Mouse (Mus musculus): ENCODE data around the gene Osbpl8. TPM values are rescaled to one million over a fixed set of nuclear protein-coding genes. Genes with fewer than 3 reads are reported as not detected.
"Not testable (repeated sequence)": the region's sequence is repeated elsewhere in the genome, so short reads cannot be mapped to it uniquely, and the experiment has no call there.

Gene Osbpl8
- total RNA-seq, 2 experiments from 2014 or later = 68.3 to 69.5 TPM

DNA sequence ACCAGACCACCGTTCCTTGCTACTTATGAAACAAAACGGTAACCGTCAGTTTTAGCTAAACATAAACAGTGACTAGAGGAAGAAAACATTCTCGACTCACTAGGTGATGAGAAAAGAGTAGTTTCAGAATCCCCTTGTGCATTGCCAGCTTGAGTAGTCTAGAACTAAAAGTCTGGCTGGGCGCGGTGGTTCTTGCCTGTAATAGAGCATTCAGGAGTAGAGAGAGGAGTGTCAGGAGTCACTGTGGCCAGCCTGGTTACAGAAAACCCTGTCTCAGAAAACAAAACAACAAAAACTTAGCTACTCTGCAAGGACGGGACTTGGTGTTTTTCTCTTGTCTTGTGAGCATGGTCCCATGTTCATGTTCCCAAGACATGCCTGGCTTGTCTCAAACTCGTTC is 12.8 kb downstream of the Osbpl8 start:
- intact Hi-C loops (cut with DNase I) = no loop called here
- no peak for DNase-seq (ENCODE audit: low spot score)

- DNase-seq (ENCODE audit: low spot score) = no peak
- intact Hi-C loops (cut with DNase I) = no loop called here
These were observed 13.5 kb downstream of the Osbpl8 start for GRCm38 (mm10) chr10:111178024-111178423.

- intact Hi-C loops (cut with DNase I) = no loop called here
- DNase-seq (ENCODE audit: low spot score) = no peak
These were observed 16.1 kb downstream of the Osbpl8 start for GRCm38 (mm10) chr10:111180633-111181032.

- no peak for DNase-seq (ENCODE audit: low spot score)
- intact Hi-C loops (cut with DNase I) = no loop called here
These were observed 19.2 kb downstream of the Osbpl8 start for GRCm38 (mm10) chr10:111183634-111184270.

DNA sequence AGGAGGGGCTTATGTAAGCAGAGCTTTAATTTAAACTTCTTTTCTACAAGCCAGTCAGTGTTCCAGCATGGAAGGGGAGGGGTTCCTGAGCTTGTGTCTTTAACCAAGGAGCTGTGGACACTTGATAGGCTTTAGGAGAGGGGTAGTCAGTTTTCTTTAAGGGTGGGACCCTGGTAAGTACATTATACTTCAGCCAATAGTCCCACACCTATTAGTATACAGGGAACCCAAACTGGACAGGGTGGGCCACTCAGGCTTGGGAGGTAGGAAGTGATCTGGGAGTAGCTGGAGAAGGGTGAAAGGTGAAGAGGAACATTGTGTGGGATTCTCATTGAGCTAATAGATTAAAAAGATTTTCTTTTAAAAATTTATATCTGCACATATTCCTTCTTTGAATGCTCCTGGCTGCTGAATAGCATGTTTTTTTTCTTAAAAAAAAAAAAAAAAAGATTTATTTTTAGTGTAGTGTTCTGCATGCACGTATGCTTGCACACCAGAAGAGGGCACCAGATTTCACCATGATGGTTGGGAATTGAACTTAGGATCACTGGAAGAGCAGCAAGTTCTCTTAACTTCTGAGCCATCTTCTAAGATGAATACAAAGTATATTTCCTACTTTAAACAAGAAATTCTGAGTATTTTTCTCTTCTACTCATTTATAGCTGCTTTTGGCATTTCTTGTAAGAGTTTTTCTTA is 21.2 kb downstream of the Osbpl8 start:
- intact Hi-C loops (cut with DNase I) = no loop called here
- DNase-seq (ENCODE audit: low spot score) = no peak

DNA sequence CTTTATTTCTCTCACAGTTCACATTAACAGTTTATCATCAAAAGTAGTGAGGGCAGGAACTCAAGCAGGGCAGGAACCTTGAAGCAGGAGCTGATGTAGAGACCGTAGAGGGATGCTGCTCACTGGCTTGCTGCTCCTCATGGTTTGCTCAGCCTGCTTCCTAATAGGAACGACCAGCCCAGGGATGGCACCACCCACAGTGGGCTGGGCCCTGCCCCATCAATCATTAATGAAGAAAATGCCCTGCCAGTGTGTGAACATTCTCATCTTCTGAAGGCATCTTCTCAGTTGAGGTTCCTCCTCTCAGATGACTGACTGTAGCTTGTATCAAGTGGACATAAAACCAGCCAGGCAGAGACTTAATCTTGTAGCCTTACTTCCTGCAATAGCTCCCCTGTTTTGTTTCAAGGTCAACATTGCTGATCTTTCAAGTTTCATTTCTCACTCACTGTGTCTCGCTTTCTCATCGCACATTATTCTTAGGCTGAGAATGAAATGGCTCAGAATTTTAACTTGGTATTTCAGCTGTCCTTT is 24.5 kb downstream of the Osbpl8 start:
- DNase-seq (ENCODE audit: low spot score) = no peak
- intact Hi-C loops (cut with DNase I) = no loop called here

DNA sequence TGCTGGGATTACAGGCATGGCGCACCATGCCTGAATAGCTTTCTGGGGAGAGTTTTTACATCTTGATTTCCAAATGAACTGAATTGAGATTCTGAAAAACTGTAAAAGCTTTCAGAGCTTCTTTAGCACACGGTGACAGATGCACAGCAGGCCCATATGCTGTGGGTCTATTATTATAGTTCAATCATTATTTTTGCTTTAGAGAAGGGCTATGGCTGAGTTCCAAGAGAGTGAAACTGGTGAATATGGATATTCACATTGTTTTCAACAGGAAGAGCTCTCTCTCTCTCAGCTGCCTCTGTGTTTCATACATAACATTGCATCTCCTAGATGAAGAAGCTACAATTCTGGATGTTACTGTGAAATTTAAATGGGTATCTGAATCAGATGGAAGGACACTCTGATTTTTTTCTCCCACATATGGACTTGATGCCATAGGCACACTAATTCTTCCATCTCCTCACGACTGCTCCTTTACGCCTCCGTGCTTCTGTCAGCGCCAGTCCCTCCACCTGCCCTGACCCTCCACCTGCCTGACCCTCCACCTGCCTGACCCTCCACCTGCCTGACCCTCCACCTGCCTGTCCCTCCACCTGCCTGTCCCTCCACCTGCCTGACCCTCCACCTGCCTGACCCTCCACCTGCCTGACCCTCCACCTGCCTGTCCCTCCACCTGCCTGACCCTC is 25.7 kb downstream of the Osbpl8 start:
- DNase-seq (ENCODE audit: low spot score) = no peak
- intact Hi-C loops (cut with DNase I) = no loop called here

GRCm38 (mm10) chr10:111193536-111193935 is 29.0 kb downstream of the Osbpl8 start:
- intact Hi-C loops (cut with DNase I) = no loop called here
- DNase-seq (ENCODE audit: low spot score) = no peak

DNA sequence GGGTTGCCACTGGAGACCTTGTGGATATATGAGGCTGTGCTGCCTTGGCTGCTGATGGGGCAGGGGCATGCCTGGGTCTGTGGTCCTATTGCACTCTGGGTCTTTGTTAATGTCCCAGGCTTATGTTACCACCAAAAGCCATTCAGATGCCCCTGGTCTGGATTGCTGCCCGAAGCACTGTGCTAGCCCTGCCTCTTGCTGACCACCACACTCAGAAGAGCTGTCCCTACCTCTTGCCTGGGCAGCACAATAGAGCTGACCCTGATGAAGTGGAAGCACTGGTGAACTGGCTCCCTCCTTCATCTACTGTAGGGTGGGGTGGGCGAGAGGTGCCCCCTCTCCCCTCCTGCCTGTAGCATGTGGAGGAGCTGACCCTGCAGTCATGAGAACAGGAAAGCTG is 31.6 kb downstream of the Osbpl8 start:
- intact Hi-C loops (cut with DNase I) = no loop called here
- no peak for DNase-seq (ENCODE audit: low spot score)

- intact Hi-C loops (cut with DNase I); DNase-seq (ENCODE audit: low spot score): not testable (repeated sequence)
These were observed 34.2 kb downstream of the Osbpl8 start for GRCm38 (mm10) chr10:111198705-111199104.

DNA sequence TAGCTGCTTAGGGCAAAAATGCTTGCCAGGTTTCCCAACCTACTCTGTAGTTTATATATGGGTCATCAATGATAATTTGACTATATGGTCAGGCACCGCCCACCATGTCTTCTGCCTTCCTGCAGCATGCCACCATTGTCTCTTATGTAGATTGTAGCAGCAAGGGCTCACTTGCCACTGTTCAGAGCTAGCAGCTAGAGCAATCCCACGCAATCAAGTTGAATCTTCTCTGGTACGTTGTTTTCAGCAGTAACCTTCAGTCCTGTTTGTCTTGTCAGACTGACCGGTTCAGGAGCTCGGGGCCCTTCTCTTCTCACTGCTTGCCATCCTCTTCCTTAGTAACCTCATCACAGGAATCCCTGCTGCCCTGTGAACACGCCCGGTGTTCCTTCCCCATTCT is 36.6 kb downstream of the Osbpl8 start:
- no peak for DNase-seq (ENCODE audit: low spot score)
- intact Hi-C loops (cut with DNase I) = no loop called here

DNA sequence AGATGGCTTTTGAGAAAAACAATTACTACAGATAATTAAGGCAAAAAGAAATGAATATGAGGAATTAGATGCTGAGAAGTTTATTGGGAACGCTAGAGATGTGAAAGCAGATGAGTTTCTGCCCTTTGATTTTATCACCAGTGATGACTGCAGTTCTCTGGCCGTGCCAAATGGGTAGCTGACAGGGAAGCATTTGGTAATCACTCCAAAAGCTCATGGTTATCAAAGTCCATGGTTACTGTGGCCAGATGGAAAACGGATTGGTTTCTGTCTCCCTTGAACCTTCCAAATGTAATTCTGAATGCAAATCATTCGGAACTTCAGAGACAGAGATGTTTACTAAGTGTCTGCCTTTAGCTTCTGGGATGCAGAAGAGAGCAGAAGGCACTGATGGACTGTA is 37.1 kb downstream of the Osbpl8 start:
- no peak for DNase-seq (ENCODE audit: low spot score)
- intact Hi-C loops (cut with DNase I) = no loop called here

- DNase-seq (ENCODE audit: low spot score) = no peak
- intact Hi-C loops (cut with DNase I) = no loop called here
These were observed 39.5 kb downstream of the Osbpl8 start for GRCm38 (mm10) chr10:111204089-111204488.

GRCm38 (mm10) chr10:111205421-111205820 is 40.9 kb downstream of the Osbpl8 start:
- intact Hi-C loops (cut with DNase I) = no loop called here
- no peak for DNase-seq (ENCODE audit: low spot score)

DNA sequence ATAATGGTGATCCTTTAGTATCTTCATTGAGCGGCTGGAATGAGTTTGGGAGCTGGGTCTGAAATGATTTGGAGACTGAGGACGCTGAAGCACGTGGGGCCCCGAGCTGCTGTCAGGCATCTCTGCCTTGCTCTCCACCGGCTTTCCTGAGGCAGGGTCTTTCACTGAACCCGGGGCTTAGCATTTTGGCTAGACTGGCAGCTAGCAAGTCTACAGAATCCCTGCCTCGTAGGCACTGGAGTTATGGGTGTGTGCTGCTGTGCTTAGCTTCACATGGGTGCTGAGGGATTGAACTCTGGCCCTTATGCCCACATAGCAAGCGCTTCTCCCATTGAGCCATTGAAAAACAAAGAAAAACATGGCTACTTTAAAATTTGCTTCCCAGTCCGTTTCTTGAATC is 42.8 kb downstream of the Osbpl8 start:
- no peak for DNase-seq (ENCODE audit: low spot score)
- intact Hi-C loops (cut with DNase I) = no loop called here

GRCm38 (mm10) chr10:111214084-111214483 is 49.5 kb downstream of the Osbpl8 start:
- intact Hi-C loops (cut with DNase I) = no loop called here

DNA sequence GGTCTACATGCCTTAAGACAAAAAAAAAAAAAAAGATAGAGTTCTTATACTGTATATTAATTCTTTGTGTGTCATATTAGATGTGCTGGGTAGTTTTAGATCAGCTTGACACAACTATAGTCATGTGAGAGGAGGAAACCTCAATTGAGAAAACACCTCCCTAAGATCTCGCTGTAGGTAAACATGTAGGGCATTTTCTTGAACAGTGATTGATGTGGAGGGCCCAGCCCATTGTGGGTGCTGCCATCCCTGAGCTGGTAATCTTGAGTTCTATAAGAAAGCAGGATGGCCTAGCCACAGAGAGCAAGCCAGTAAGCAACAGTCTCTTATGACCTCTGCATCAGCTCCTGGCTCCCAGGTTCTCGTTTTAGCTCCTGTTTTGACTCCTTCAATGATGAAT is 50.1 kb downstream of the Osbpl8 start:
- intact Hi-C loops (cut with DNase I) = no loop called here

More at GRCm38 (mm10) chr10:111214084-111214483, 49.5 kb downstream of the Osbpl8 start:
- DNase-seq (ENCODE audit: low spot score) = no peak

DNA sequence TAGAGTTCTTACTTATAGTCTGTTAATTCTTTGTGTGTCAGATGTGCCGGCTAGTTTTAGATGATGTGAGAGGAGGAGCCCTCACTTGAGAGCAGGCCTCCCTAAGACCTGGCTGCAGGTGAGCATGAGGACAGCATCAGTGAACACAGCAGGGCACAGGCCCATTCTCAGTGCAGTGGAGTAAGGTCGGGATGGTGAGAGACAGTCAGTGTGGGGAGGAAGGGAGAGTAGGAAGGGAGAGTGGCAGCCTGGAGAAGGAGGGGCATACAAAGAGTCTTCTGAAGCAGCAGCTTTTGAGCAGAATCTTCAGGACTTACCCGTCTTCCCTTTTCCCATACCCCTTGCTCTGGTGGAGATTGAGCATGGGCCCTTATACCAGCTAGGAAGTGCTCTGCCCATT is 51.0 kb downstream of the Osbpl8 start:
- no peak for DNase-seq (ENCODE audit: low spot score)

More for the DNA sequence above, 50.1 kb downstream of the Osbpl8 start:
- DNase-seq (ENCODE audit: low spot score) = no peak

DNA sequence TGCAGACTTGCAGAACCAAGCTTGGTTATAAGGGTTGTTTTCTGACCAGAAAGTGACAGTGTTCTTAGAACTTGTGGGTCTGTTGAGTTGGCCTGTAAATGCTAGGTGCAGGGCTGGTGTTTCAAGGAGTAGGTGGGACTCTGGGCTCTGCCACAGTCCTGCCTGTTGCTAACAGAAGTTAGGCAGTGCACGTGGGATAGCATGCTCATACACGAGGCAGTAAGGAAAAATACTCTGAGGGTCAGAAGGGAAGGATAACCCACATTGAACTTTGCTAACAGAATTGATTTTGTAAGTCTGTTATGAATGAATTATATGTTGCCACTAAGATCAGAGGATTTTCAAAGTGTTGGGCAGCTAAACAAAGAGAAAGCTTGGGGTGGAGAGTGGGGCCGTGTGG is 51.6 kb downstream of the Osbpl8 start:
- no peak for DNase-seq (ENCODE audit: low spot score)
- intact Hi-C loops (cut with DNase I) = no loop called here

More for the DNA sequence above, 51.0 kb downstream of the Osbpl8 start:
- intact Hi-C loops (cut with DNase I) = no loop called here

- DNase-seq (ENCODE audit: low spot score) = no peak
- intact Hi-C loops (cut with DNase I) = loop anchor here (5.0 to 10.0 kb wide), 3 partner anchors 115 to 732 kb away; partner anchors contain the start of gene Nap1l1
These were observed 58.0 kb downstream of the Osbpl8 start for GRCm38 (mm10) chr10:111222535-111222934.

Measured in heart, postnatal 25 days (tissue).